Mouse (Mus musculus): ENCODE measurements around the gene Hmcn2.

- TF ChIP-seq CTCF (IDR thresholded peaks at IDR 0.05; ENCODE audit: insufficient read depth, low read length), result no peak
- TF ChIP-seq POLR2A (IDR thresholded peaks at IDR 0.05; ENCODE audit: borderline replicate concordance, extremely low read depth, low read depth, low read length), result no peak
Measured at GRCm38 (mm10) chr2:31453559-31454177, 139.5 kb downstream of the Hmcn2 start.

Data from lung, adult 2 months (tissue).